Mouse (Mus musculus) liver, embryonic 13.5 days (tissue): ENCODE measurements at regions not wholly inside any gene's neighbourhood (a gene's known extent, or its start where the extent isn't known, plus 50 kb on each side); places are given as distances from the start of the nearest gene placed in this dataset.

Experiments used
- ATAC-seq: fragments of 200-750 bp; cut with Nextera tagmentation; 2 replicates; pipeline ENCODE4 v1.8.0; 2017; ENCODE audit warnings: low read depth, mild to moderate bottlenecking, moderate number of reproducible peaks, moderate library complexity
- DNase-seq: peaks from one replicate; pipeline ENCODE4 v3.0.0; 2022
- H3K27ac ChIP-seq: fragments of 300-500 bp; sonication (generic); 2 replicates; pipeline ENCODE4 v1.5.1; 2015; ENCODE audit warnings: moderate library complexity, mild to moderate bottlenecking, inconsistent platforms
- H3K27me3 ChIP-seq: fragments of 300-500 bp; sonication (generic); 2 replicates; pipeline ENCODE4 v1.6.1; 2015; ENCODE audit warnings: mild to moderate bottlenecking, inconsistent platforms
- H3K36me3 ChIP-seq: fragments of 300-500 bp; sonication (generic); 2 replicates; pipeline ENCODE4 v1.6.1; 2015; ENCODE audit warnings: mild to moderate bottlenecking, inconsistent platforms
- H3K4me1 ChIP-seq: fragments of 300-500 bp; sonication (generic); replicated peaks from 2 replicates; pipeline ENCODE4 v1.6.1; 2015; ENCODE audit warnings: inconsistent platforms
- H3K4me2 ChIP-seq: fragments of 300-500 bp; sonication (generic); 2 replicates; pipeline ENCODE4 v1.6.1; 2015; ENCODE audit warnings: inconsistent platforms, mild to moderate bottlenecking, moderate library complexity
- H3K4me3 ChIP-seq: fragments of 300-500 bp; sonication (generic); replicated peaks from 2 replicates; pipeline ENCODE4 v1.5.1; 2015; ENCODE audit warnings: mild to moderate bottlenecking, inconsistent platforms
- H3K9ac ChIP-seq: fragments of 300-500 bp; sonication (generic); 2 replicates; pipeline ENCODE4 v1.6.1; 2015; ENCODE audit warnings: mild to moderate bottlenecking, inconsistent platforms
- H3K9me3 ChIP-seq: fragments of 300-500 bp; sonication (generic); replicated peaks from 2 replicates; pipeline ENCODE4 v1.6.1; 2016; ENCODE audit warnings: inconsistent platforms
- WGBS: fragments of 180-500 bp; shearing (Covaris S2); methylation state at CpG from one replicate; pipeline ENCODE4 v1.1.7; 2015; ENCODE audit not compliant: insufficient replicate concordance; 5-methylcytosine and 5-hydroxymethylcytosine counted together

DNA sequence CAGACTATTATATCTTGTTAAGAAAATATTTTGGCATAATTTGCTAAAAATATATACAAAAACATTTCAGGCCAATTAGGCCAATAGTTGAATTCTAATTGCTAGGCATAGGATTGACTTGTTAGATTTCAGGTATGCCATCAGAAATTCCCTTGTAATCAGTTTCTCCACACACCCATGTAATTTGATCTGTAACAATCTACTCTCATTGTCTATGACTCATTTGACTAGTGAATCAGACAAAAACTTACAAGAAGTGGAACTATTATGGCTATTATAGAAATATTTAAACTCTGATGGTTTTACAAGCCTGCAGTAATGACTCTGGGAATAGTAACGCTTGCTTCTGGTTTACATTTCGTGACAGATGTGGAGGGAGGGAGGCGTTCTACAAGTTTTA is 338.9 kb upstream of the Ptbp2 start:
- DNase-seq (no peak), ATAC-seq (no peak)
- Histone ChIP-seq H3K4me3 (no peak overlapping the region), H3K27ac (no peak overlapping the region), H3K9ac (no peak overlapping the region), H3K4me2 (no peak overlapping the region), H3K36me3 (no peaks in the 10 kb centered on the region), H3K4me1 (no peaks in the 10 kb centered on the region), H3K9me3 (no peaks in the 10 kb centered on the region), H3K27me3 (no peaks in the 10 kb centered on the region)
- WGBS, result 70% methylated on average over 3 of the region's 3 CpGs

DNA sequence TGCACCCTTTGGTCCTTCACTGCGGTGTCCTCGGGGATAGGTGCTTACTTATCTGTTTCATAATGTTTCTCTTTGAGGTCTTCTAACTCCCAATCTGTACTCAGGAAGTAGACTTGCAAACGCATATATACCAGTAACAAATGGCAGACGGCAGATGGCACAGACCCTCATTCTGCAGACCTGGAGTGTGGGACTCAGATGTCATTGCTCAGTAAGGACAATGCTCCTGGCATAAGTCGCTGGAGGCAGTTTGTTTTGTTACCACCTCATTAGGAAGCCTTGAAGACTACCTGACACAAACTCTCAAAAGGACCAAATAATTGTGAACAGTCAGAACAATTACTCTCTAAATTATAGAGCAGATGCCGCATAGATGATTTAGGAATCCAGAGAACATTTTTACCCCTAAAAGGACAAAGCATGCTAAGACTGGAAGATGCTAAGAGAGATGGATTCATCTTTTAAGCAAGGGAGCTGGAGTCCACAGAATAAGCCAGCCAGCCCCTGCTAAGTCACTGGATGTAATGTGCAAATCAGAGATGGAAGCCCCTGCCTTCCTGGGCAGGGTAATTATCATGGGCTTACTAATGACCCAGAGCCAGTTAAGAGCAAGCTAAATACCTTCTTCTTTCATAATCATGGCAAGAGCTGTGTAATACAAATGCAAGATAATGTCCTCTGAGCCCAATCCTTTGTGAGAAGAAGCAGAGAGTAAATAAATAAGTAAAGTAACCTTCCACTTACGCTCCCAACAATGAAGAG is 299.1 kb upstream of the Ptbp2 start:
- ATAC-seq (no peak), DNase-seq (no peak)
- H3K9ac ChIP-seq, result no peak overlapping the region
- H3K36me3 ChIP-seq, result no peaks in the 10 kb centered on the region
- no peak overlapping the region for H3K4me3 ChIP-seq
- H3K27ac ChIP-seq, result no peak overlapping the region
- 57% methylated on average over 7 of the region's 7 CpGs for WGBS
- no peaks in the 10 kb centered on the region; the same call in 1 of the 2 replicates for H3K9me3 ChIP-seq
- no peaks in the 10 kb centered on the region for H3K27me3 ChIP-seq
- no peaks in the 10 kb centered on the region for H3K4me1 ChIP-seq
- H3K4me2 ChIP-seq, result no peak overlapping the region

DNA sequence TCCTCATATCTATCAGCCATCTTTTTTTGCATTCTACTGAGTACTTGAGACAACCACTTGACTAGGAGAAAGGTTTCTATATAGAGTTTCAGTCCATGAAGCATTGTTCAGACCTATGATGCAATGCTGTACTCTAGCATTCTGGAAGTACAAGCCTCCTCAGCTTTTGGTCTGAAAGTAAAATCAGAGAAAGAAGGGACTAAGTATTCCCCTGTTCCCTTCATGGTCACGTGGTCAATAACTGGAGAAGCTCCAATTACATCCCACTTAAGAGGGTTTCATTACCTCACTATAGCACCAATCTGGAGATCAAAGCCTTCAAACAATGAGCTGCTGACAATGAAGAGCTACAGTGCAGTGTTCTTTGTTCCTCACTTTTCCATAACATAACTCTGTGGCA is 289.3 kb upstream of the Ptbp2 start:
- no peak overlapping the region for H3K9ac ChIP-seq
- H3K4me3 ChIP-seq, result no peak overlapping the region
- H3K27ac ChIP-seq, result no peak overlapping the region
- H3K36me3 ChIP-seq, result no peaks in the 10 kb centered on the region
- 22% methylated on average over 1 of the region's 1 CpGs for WGBS
- no peak for DNase-seq
- H3K4me2 ChIP-seq, result no peak overlapping the region
- ATAC-seq, result no peak
- H3K9me3 ChIP-seq, result no peaks in the 10 kb centered on the region
- H3K27me3 ChIP-seq, result no peaks in the 10 kb centered on the region
- H3K4me1 ChIP-seq, result no peaks in the 10 kb centered on the region

DNA sequence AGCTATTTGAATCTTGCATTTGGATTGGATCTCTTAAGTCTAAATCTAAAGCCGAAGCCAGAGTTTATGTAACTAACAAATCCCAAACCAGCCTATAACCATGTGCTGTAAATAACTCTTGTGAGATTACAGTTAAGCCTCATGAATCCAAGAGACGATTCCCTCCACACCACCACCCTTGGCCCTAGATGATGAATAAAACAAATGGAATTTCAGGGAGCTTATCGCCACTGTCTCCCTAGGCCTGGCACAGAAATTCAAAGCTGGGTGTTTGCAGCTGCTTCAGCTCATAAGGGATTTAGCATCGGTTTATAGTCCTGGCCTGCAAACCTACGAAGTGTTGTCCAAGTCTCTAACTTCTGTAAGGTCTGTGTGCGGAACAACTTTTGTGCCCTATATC is 281.4 kb upstream of the Ptbp2 start:
- DNase-seq (no peak), ATAC-seq (no peak)
- H3K9ac ChIP-seq, result no peak overlapping the region
- no peak overlapping the region for H3K27ac ChIP-seq
- H3K9me3 ChIP-seq, result no peaks in the 10 kb centered on the region
- H3K36me3 ChIP-seq, result no peaks in the 10 kb centered on the region
- no peaks in the 10 kb centered on the region for H3K27me3 ChIP-seq
- 72% methylated on average over 6 of the region's 6 CpGs for WGBS
- no peaks in the 10 kb centered on the region for H3K4me1 ChIP-seq
- H3K4me3 ChIP-seq, result no peak overlapping the region
- no peak overlapping the region for H3K4me2 ChIP-seq

DNA sequence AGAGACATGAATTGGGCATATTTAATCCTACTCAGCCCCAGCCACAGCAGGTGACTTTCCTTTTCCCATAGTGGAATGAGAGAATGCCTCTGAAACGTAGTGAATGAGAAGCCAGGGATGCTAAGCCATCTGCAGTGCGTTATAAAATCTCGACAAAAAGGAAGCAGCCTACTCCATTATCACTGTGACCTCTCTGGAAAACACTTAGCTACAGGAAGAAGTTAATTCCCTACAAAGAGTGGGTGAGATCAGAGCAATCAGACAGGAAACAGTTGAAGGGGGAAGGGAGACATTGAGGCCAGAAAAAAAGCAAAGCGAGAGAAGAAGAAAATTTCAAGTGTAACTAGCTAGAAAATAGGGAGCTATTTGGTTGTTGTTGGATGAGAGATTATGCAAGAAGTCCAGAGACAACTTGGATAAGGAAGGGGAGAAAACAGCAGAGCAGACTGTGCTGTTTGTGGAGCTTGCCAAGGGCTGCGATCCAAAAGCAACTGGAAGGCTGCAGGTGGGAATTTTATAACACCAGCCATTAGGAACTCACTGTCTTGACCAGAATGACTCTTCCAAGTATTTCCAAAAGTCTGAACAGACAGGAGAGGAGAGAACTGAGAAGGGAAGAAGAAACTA is 280.7 kb upstream of the Ptbp2 start:
- no peaks in the 10 kb centered on the region for H3K36me3 ChIP-seq
- H3K27ac ChIP-seq, result no peak overlapping the region
- no peak overlapping the region for H3K9ac ChIP-seq
- no peaks in the 10 kb centered on the region for H3K4me1 ChIP-seq
- ATAC-seq (no peak), DNase-seq (no peak)
- H3K27me3 ChIP-seq, result no peaks in the 10 kb centered on the region
- no peak overlapping the region for H3K4me2 ChIP-seq
- H3K9me3 ChIP-seq, result no peaks in the 10 kb centered on the region
- no peak overlapping the region for H3K4me3 ChIP-seq
- WGBS, result 18% methylated on average over 5 of the region's 5 CpGs

DNA sequence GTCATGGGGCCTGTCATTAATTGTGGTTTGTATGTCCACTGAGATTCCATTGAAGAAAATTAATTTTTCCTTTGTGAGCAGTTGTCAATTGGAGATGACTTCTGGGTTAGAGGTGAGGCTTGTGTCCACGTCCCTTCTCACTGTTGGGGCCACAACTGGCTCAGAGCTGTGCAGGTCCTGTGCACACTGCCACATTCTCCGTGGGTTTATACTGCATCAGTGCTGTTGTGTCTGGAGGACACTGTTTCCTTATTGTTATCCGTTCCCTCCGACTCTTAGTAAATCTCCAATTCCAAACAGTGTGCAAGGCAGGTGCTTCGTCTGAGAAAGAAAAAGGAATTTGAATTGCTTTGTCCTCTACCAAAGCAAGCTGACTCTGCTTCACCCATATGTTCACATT is 278.0 kb upstream of the Ptbp2 start:
- no peaks in the 10 kb centered on the region for H3K4me1 ChIP-seq
- H3K4me2 ChIP-seq, result no peak overlapping the region
- H3K9ac ChIP-seq, result no peak overlapping the region
- no peaks in the 10 kb centered on the region for H3K27me3 ChIP-seq
- DNase-seq (no peak), ATAC-seq (no peak)
- H3K4me3 ChIP-seq, result no peak overlapping the region
- no peaks in the 10 kb centered on the region for H3K9me3 ChIP-seq
- H3K36me3 ChIP-seq, result no peaks in the 10 kb centered on the region
- H3K27ac ChIP-seq, result no peak overlapping the region
- WGBS, result 70% methylated on average over 5 of the region's 5 CpGs

DNA sequence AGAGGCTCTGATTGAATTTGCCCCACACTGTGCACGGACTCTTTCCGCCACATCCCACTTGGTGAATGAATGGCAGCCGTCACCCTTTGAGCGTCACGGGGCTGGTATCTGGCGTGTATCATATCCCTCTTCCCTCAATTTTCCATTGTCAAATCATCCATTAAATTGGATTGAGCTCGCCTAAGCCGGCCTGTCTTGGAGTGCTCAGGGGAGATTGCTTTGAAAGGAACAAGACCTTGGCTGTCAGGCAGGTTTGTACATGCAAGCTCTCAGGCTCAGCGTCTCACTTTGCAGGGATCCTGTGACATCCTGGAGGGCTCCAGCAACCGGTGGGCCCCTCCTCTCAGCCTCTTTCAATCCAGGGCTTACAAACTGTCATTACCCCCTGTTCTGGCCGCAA is 275.7 kb upstream of the Ptbp2 start:
- Histone ChIP-seq H3K36me3 (no peaks in the 10 kb centered on the region), H3K27me3 (no peaks in the 10 kb centered on the region), H3K4me3 (no peak overlapping the region), H3K4me1 (no peaks in the 10 kb centered on the region), H3K4me2 (no peak overlapping the region), H3K27ac (no peak overlapping the region), H3K9me3 (no peaks in the 10 kb centered on the region), H3K9ac (no peak overlapping the region)
- no peak for DNase-seq
- 52% methylated on average over 11 of the region's 11 CpGs for WGBS
- ATAC-seq, result no peak

DNA sequence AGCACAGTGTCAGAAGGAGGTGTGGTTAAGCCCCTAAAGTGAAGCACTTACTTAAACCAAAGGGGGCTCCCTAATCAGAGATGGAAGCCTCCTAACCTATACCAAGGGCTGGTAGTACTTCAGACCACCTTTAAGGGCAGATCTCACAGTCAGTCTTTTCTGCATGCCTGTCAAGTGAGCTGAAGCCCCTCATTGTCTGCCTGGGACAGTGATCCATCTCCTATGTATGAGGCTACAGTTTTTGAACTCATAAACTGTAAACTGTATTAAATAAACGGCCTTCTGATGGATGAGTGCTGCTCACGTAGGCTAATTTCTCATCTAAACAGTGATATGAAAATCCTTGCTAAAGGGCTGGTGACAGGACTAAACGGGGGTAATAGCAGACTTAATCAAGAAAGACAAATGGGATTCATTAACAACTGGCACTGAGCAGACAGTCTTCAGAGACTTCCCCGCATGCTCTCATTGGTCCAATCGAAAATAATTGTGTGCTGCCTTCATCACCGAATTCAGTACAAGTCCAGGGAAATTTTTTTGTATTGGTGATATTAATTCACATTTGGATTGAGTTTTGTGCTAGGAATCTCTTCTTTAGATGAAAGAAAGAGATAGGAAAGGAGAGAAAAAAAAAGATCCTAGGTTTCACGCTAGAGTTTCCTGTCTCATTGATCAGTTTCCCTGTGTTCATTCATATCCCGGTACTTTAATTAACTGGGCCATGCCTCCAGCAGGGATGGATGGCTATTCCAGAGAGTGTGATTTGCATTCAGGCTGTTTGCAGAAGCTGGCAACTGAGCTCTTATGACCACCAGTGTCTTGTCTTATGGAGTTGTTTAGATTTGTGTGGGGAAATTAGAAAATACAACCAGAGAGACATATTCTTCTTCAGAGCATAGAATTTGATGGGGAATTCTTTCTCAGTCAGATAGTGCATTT is 271.2 kb upstream of the Ptbp2 start:
- H3K9ac ChIP-seq, result no peak overlapping the region
- H3K27ac ChIP-seq, result no peak overlapping the region
- H3K4me2 ChIP-seq, result no peak overlapping the region
- 62% methylated on average over 8 of the region's 8 CpGs for WGBS
- H3K36me3 ChIP-seq, result no peaks in the 10 kb centered on the region
- ATAC-seq (no peak), DNase-seq (no peak)
- H3K9me3 ChIP-seq, result no peaks in the 10 kb centered on the region
- H3K4me1 ChIP-seq, result no peaks in the 10 kb centered on the region
- no peak overlapping the region for H3K4me3 ChIP-seq
- H3K27me3 ChIP-seq, result no peaks in the 10 kb centered on the region

DNA sequence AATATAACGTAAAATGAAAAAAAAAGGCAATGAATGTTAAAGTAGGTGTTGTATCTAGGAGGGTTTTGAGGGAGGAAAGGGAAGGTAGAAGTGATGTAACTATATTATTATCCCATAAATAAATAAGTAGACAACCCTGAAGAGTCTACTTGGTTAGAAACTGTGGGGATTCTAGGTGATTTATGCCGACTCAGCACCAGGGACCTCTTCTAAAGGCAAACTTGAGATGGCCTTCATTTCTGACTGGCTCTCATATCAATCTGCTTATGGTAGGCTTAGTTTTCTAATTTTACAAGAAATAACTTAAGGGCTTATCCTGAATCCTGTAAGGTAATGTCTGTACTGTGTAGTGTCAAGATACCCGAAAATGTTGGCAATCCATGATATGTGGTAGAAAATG is 263.0 kb upstream of the Ptbp2 start:
- no peak overlapping the region for H3K4me2 ChIP-seq
- no peaks in the 10 kb centered on the region for H3K27me3 ChIP-seq
- DNase-seq (no peak), ATAC-seq (no peak)
- H3K4me3 ChIP-seq, result no peak overlapping the region
- no peaks in the 10 kb centered on the region for H3K9me3 ChIP-seq
- H3K36me3 ChIP-seq, result no peaks in the 10 kb centered on the region
- WGBS, result 71% methylated on average over 3 of the region's 3 CpGs
- H3K27ac ChIP-seq, result no peak overlapping the region
- H3K9ac ChIP-seq, result no peak overlapping the region
- H3K4me1 ChIP-seq, result no peaks in the 10 kb centered on the region

DNA sequence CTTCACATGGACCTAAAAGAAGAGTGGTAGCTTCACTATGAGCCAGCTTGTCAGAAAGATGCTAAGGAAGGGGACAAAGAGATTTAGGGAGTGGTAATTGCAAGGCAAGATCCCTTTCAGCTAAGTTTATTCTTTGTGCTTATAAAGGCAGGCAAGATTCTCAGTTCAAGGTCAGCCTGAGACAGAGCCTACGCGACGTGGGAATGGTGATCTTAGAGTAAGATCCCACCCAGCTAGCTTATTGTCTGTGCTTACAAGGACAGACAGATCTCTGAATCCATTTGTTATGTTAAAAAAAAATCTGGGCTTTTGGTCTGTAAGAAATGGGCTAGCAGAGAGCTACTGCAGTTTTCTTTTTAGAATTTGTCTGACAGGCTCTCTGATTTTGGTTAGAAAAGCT is 253.3 kb upstream of the Ptbp2 start:
- WGBS, result 70% methylated on average over 3 of the region's 3 CpGs

DNA sequence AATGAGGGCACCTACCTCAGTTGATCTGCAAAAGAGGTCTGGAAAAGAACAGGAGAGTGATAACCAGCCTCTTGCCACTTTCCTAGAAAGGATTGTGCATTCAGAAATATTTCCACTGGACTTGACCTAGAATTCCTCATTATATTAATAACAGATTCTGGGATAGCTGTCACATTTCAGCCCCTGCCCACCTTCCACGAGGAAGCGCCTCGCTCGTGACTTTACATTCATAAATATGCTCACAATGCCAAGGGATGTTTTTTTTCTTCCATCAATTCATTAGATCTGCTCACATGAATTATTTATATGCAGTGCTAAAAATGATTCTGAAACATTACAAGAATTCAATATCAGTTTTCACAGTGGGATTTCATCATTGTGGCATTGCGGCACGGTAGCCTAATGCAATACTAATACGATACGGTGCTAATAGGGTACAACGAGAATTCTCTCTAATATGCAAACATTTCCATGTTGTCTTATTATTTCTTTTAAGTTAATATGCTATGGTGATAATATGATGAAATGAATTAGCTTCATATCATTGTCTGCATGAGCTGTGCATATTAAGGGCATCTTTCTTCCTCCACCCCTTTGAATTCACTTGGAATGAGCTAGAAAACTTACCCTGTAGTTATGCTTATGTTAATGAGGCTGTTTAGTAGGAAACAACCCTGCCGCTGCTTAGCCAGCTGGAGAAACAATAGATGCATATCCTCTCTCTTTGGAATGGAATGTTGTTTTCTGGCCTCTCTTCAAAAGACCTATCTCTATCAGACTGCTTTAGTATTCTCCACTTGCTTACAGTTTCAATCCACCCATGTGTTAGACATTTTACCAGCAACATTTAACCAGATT is 235.8 kb upstream of the Ptbp2 start:
- no peak overlapping the region for H3K27ac ChIP-seq
- H3K36me3 ChIP-seq, result no peaks in the 10 kb centered on the region
- 0 out of 2 replicates have a peak, but pooled peaks cover 3% of the 10 kb centered on the region for H3K9me3 ChIP-seq
- H3K4me2 ChIP-seq, result no peak overlapping the region
- WGBS, result 78% methylated on average over 10 of the region's 10 CpGs
- no peak for DNase-seq
- no peak for ATAC-seq
- H3K9ac ChIP-seq, result no peak overlapping the region
- H3K4me3 ChIP-seq, result no peak overlapping the region
- no peaks in the 10 kb centered on the region for H3K4me1 ChIP-seq
- H3K27me3 ChIP-seq, result no peaks in the 10 kb centered on the region

More for the DNA sequence above, 253.3 kb upstream of the Ptbp2 start:
- Histone ChIP-seq H3K27ac (no peak overlapping the region), H3K36me3 (no peaks in the 10 kb centered on the region), H3K9me3 (no peaks in the 10 kb centered on the region), H3K27me3 (no peaks in the 10 kb centered on the region), H3K4me2 (no peak overlapping the region), H3K4me1 (no peaks in the 10 kb centered on the region), H3K9ac (no peak overlapping the region), H3K4me3 (no peak overlapping the region)
- DNase-seq (no peak), ATAC-seq (no peak)
